Mouse (Mus musculus) CH12F3 (cell line): ENCODE measurements around the gene Ssmem1.

ENCODE experiments used
- in situ Hi-C: fragments of 300-500 bp; cut with MboI; formaldehyde crosslinking; loops from 2 replicates; pipeline ENCODE4 v1.14.3; 2020; ENCODE audit warnings: low sequenced_read_pairs

Gene Ssmem1

DNA sequence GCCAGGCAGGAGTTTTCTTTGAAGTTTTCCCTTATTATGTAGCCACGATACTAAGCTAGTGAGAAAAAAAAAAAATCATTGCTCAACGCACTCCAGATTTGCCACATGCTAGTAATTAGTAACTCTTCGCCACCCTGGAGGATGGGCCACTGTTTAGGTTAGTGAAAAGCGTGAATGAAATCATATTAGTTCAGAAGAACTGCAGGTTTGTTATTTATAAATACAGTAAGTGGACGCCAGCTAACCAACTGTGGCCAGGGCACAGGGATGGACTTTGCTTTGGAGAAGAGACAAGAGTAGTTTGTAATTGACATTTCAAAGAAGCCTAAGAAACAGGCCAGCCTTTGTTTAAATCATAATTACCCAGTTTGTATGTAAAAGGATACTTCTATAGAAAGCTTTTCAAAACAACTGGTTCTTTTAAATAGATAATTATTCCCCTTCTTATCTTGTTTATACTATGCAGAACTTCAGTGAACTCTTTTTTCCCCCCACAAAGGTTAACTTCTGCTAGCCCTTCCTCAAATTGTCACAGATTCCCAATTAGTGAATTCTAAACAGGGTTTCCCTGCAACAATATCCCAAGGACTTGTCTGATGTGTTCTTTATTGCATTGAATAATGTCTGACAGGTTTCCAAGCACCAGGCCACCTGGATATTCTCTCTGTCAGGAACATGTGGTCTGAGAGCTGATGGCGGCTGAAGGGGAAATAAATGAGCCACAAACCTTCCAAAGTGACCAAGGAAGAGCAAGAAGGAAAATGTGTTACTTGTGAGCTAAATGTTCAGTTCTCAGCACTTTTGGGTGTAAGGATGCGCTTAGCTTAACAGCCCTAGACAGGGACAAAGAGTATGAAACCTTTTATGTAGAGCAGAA, 16.0 kb downstream of the Ssmem1 start:
- in situ Hi-C loops = no loop called here

DNA sequence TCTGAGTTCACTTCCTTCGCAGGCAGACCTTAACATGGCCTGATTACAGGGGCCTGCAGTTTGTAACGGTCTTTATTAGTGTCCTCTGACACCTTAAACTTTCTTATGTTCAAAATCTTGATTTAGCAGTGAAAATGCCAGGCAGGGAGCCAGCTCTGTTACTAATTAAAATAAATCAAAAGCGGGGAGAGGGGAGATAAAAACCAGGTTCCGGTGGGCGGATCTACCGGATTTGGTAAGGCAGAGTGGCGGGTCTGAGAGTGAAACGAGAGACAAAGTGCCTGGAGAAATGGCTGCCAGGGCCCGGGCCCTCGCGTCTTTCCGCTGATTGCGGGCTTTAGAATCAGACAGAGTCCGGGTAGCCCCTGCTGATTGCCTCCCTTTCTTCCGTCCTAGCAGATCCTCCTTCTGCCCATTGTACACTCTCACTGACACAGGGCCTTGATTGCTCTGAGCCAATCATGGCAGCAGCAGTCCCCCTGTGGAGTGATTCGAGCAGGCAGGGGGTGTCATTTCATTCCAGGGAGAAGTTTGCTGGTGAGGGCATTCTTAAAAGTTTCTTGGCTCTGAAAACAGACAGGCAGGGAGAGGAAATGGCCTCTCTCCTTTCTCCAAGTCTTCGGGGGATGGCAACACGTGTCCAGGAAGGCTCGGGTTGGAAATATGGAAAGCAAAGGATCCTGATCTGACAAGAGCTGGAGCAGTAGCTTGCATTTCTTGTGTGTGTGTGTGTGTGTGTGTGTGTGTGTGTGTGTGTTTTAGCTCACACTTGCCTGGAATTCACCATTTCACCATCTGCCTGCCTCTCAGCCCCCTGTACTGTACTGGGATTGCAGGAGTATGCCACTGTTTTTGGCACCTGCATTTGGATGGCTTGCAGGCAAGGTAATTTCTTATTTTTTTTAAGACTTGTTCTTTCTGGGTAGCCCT, 17.2 kb downstream of the Ssmem1 start:
- in situ Hi-C loops = no loop called here

DNA sequence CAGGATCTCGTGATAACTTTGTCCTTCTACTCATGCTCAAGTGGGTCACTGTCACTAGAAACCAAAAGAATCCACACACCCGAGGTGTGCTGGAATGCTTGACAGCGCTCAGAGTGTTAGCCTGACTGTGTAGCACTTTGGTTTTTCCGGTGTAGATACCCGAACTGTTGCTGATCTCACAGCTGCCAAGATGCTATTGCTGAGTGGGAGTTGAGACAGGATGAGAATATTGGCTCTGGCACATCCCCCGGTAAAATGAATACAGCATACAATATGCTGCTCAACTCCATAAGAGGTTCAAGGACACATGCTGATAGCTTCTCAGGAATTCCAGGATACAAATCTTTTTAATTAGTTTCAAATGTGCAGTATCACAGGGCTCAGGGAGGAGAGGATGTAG, 19.2 kb downstream of the Ssmem1 start:
- in situ Hi-C loops = no loop called here

- in situ Hi-C loops = no loop called here
Measured at GRCm38 (mm10) chr6:30535340-30535739, 25.7 kb downstream of the Ssmem1 start.

DNA sequence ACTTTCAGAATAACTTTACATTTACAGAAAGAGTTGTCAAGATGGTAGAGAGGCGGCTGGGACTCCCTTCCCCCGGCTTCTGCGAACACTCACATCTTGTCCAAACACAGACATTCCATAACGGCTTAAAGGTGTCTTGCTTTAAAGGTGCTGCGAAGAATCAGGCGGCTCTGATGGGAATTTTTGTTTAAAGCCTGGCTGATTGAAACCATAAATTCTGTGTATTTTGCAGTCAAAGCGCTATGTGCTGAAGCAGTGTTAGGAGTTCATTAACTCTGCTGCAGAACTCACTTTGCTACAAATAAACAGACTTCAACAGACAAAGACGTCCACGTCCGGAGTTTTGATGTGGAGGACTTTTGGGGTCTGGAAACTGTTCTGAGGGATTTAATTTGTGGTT, 28.6 kb downstream of the Ssmem1 start:
- in situ Hi-C loops = no loop called here

- in situ Hi-C loops = no loop called here
Measured at GRCm38 (mm10) chr6:30538800-30539199, 29.2 kb downstream of the Ssmem1 start.

- in situ Hi-C loops = no loop called here
Measured at GRCm38 (mm10) chr6:30541009-30541799, 31.6 kb downstream of the Ssmem1 start, which contains the start of gene Cpa2. Cpa2 (plus strand) TSS chr6:30541582.

GRCm38 (mm10) chr6:30542277-30542676, 32.6 kb downstream of the Ssmem1 start:
- in situ Hi-C loops = no loop called here

- in situ Hi-C loops = no loop called here
Measured at GRCm38 (mm10) chr6:30543077-30543476, 33.4 kb downstream of the Ssmem1 start.

DNA sequence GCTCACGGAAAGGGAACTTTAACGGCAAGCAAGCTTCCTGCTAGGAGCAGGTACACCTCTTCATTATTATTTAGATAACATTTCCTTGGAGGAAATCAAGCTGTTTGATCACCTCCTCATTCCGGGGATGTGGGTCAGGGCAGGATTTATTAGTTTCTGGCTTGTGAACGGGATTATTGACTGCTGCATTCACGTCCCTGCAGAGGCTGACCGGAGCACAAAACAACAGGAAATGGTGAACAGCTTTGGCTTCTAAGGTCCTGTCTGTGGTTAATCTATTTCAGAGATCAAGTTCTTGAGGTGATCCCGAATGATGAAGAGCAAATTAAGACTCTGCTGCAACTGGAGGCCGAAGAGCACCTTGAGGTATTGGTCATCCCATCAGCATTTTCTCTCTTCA, 34.2 kb downstream of the Ssmem1 start:
- in situ Hi-C loops = no loop called here

DNA sequence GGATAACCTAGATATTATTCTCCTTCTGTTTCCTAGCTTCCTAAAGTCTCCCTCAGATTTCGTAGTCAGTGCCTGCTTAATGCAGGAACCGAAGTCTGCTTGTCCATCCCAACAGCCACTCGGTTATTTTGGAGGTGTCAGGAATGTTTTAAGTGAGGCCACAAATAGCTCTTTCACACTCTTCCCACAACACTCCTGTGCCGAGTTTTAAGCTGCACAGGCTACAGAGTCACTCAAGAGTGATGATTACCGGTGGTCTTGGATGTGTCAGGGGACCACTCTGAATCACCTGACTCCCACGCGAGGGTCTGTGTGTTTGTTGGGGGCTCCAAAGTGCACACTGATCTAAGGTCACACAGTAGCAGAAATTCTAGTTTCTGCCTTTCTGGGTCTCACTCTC, 36.0 kb downstream of the Ssmem1 start:
- in situ Hi-C loops = no loop called here

- in situ Hi-C loops = no loop called here
Measured at GRCm38 (mm10) chr6:30546571-30547273, 37.1 kb downstream of the Ssmem1 start.

- in situ Hi-C loops = no loop called here
Measured at GRCm38 (mm10) chr6:30547274-30547645, 37.6 kb downstream of the Ssmem1 start.

GRCm38 (mm10) chr6:30547656-30548306, 38.1 kb downstream of the Ssmem1 start:
- in situ Hi-C loops = no loop called here

DNA sequence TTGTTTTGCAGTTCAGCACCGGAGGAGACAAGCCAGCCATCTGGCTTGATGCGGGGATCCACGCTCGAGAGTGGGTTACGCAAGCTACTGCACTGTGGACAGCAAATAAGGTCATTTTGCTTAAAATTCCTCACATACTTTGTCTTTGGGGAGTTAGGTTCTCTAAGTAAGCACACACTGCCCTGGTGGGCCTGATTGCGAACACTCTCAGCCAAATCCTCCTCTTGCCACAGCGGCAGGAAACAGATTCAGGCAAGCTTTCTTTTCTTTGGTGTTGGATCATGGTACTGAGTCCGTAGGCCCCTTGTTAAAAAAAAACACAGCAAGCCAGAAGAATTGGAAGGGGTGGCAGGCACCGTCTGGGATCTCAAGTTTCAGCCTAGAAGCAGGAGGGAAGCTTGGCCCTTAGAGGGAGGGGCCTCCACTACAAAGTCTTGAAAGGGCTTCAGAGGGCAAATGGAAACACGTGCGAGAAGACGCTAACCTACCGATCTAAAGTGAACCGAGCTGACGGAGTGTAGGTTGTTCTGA, 39.6 kb downstream of the Ssmem1 start:
- in situ Hi-C loops = no loop called here

- in situ Hi-C loops = no loop called here
Measured at GRCm38 (mm10) chr6:30550496-30551192, 41.0 kb downstream of the Ssmem1 start.

DNA sequence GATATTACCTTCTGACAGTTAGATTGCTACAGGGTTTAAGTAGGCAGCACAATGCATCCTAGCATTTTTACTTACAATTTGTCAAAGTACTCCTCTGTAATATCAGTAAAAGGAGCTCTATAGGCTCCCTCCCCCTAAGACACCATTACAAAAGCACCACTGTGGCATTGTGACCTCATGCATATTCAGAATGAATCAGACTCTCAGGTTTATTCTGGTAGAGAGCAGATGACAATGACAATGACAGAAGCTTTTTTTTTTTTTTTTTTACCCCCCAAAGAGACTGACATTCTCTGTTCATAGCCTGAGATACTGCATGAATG, 41.5 kb downstream of the Ssmem1 start:
- in situ Hi-C loops = no loop called here

GRCm38 (mm10) chr6:30551644-30552580, 42.3 kb downstream of the Ssmem1 start:
- in situ Hi-C loops = no loop called here
